Mouse (Mus musculus) testis, adult 2 months (tissue): ENCODE measurements around the gene Per3.

Experiments
- CTCF ChIP-seq: fragments of 200-500 bp; IDR thresholded peaks from 2 replicates; pipeline ENCODE4 v1.5.1; 2012; ENCODE audit warnings: low read depth, mild to moderate bottlenecking, inconsistent platforms, low read length, moderate library complexity; ENCODE audit not compliant: control insufficient read depth, insufficient read depth, insufficient replicate concordance
- POLR2A ChIP-seq: fragments of 200-500 bp; IDR thresholded peaks from 2 replicates; pipeline ENCODE4 v1.6.1; 2012; ENCODE audit warnings: low read depth, mild to moderate bottlenecking, inconsistent platforms, low read length, moderate library complexity; ENCODE audit not compliant: control insufficient read depth

DNA sequence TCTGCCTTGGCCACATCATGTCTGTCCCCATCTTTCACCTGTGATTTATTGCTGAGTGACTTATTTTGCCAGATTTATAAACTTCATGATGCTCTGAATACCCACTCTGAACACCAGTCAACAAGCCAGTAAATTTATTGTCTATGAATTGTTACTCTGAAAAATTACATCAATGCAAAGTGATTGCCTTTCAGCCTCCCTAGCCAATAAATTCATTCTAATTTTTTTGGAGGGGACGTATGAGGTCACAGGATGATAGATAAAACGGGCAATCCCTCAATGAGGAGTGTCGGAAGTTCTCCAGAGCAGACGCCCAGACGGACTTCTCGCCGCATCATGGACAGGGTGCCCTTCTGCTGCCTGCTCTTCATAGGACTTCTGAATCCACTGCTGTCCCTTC lies 47.7 kb downstream of the Per3 start, which contains the start of gene Uts2:
- TF ChIP-seq CTCF (no peak), POLR2A (no peak)
